Mouse (Mus musculus) neural tube, embryonic 14.5 days (tissue): ENCODE results near the gene Rwdd2b. TPM values are rescaled to one million over a fixed set of nuclear protein-coding genes. Genes with fewer than 3 reads are reported as not detected.

ENCODE experiments used
- ATAC-seq: fragments of 200-750 bp; cut with Nextera tagmentation; 2 replicates; pipeline ENCODE4 v1.8.0; 2017; ENCODE audit warnings: low read depth, mild to moderate bottlenecking, moderate TSS enrichment, moderate library complexity
- H3K27ac ChIP-seq: fragments of 300-500 bp; sonication (generic); 2 replicates; pipeline ENCODE4 v1.5.1; 2014; ENCODE audit warnings: low read depth, mild to moderate bottlenecking, control low read depth, low read length, moderate library complexity, mixed read lengths
- H3K27me3 ChIP-seq: fragments of 300-500 bp; sonication (generic); 2 replicates; pipeline ENCODE4 v1.6.1; 2014; ENCODE audit warnings: low read length; ENCODE audit not compliant: control insufficient read depth, insufficient read depth
- H3K36me3 ChIP-seq: fragments of 300-500 bp; sonication (generic); 2 replicates; pipeline ENCODE4 v1.6.1; 2014; ENCODE audit warnings: low read length, mixed read lengths; ENCODE audit not compliant: control insufficient read depth, insufficient read depth
- H3K4me1 ChIP-seq: fragments of 300-500 bp; sonication (generic); 2 replicates; pipeline ENCODE4 v1.6.1; 2014; ENCODE audit warnings: low read length; ENCODE audit not compliant: control insufficient read depth, insufficient read depth
- H3K4me2 ChIP-seq: fragments of 300-500 bp; sonication (generic); 2 replicates; pipeline ENCODE4 v1.6.1; 2014; ENCODE audit warnings: mild to moderate bottlenecking, low read depth, low read length, control low read depth
- H3K4me3 ChIP-seq: fragments of 300-500 bp; sonication (generic); 2 replicates; pipeline ENCODE4 v1.5.1; 2014; ENCODE audit warnings: low read depth, low read length, control low read depth, mixed read lengths
- H3K9ac ChIP-seq: fragments of 300-500 bp; sonication (generic); replicated peaks from 2 replicates; pipeline ENCODE4 v1.6.1; 2014; ENCODE audit warnings: low read depth, mild to moderate bottlenecking, control low read depth, low read length, mixed read lengths
- H3K9me3 ChIP-seq: fragments of 300-500 bp; sonication (generic); 2 replicates; pipeline ENCODE4 v1.6.1; 2016; ENCODE audit warnings: low read length; ENCODE audit not compliant: control insufficient read depth
- WGBS: fragments of 180-500 bp; shearing (Covaris S2); extraction: QIAGEN DNeasy Blood & Tissue Kit; methylation state at CpG from one replicate; pipeline ENCODE4 v1.1.7; 2014; 5-methylcytosine and 5-hydroxymethylcytosine counted together
- polyA plus RNA-seq: library from polyadenylated mRNA; unstranded; fragments of >200 nt; fragmentation: Nextera tagmentation; extraction: Ambion mirVana; gene quantifications from 2 replicates; pipeline ENCODE4 v1.2.1, GENCODE M21; 2014

Gene Rwdd2b
- polyA plus RNA-seq = 14.4 and 14.7 TPM in 2 replicates

DNA sequence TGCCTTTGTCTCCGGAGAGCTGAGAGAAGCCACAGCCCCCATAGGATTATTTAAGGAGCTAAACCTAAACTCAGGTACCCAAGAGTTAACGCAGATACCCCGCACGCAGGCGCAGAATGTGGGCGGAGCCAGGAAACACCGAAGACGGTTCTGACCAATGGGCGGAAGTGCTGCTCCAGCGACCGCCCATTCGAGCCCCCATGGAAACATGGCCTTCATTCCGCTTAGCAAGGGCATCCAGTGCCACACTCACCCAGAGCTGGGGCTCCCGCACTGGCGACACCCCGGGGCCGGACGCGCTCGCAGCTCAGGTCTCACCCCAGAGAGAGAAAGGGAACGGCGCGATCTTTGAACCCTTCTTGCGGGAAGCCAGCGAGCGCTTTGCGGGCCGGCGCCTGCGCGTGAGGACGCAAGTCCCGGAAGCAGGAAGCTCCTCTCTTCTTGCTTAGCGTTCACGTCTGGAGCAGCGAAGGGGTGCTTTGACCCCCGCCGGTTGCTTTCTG lies at the start of gene Rwdd2b:
Gene Rwdd2b (minus strand): TSS at position 390 of the 503 bp plus-strand sequence.
- Histone ChIP-seq H3K4me1 (peaks cover 12% of the 10 kb centered on the region), H3K36me3 (0 out of 2 replicates have a peak, but pooled peaks cover 3% of the 10 kb centered on the region), H3K4me2 (peak within 1 kb of the TSS; percentile 79), H3K4me3 (peak within 1 kb of the TSS; percentile 75), H3K9ac (peak within 1 kb of the TSS; percentile 79), H3K27ac (peak within 1 kb of the TSS; percentile 92), H3K9me3 (no peaks in the 10 kb centered on the region), H3K27me3 (no peaks in the 10 kb centered on the region)
- 0% methylated on average over 38 of the region's 38 CpGs for WGBS
- peak; percentile 98 for ATAC-seq

DNA sequence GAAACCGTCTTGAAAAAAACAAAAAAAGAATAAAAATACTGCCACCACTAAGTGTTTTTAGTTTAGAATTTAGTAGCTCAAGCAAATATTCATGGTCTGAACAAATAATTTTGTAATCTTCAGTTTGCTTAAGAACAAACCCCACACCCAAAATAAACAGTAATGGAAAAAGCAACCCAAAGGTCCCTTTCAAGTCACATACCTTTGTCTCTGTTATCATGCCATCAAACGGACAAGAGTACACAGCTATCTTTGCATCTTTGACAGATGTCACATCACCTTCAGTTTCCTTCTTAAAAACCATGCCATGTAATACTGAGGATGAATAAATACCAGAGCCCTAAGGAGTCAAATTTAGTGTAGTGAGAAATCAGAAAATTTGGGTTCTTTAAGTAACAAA lies 48.2 kb upstream of the Rwdd2b start:
- 88% methylated on average over 2 of the region's 2 CpGs for WGBS
- peaks cover 66% of the 10 kb centered on the region for H3K36me3 ChIP-seq
- ATAC-seq = no peak

DNA sequence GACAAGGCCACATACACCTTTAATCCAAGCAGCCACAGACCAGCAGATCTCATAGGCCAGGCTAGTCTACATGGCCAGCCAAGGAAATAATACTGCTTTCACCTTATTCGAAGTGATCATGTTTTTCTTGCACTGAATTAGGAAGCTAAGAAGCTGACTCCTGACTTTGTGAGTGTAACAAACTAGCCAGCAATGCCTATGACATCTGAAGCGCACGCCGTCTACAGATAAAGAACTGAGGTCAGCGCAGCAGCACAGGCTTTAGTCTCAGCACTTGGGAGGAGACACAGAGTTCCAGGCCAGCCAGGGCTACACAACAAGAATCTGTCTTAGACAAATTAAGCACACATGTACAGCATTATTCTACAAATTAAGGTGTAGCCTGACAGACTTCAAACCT lies 46.4 kb upstream of the Rwdd2b start:
- WGBS = 99% methylated on average over 5 of the region's 5 CpGs
- no peak overlapping the region for H3K4me2 ChIP-seq
- H3K4me1 ChIP-seq = no peaks in the 10 kb centered on the region
- H3K27ac ChIP-seq = no peak overlapping the region
- H3K4me3 ChIP-seq = no peak overlapping the region
- H3K9me3 ChIP-seq = no peaks in the 10 kb centered on the region
- H3K9ac ChIP-seq = no peak overlapping the region
- no peak for ATAC-seq
- peaks cover 83% of the 10 kb centered on the region for H3K36me3 ChIP-seq
- H3K27me3 ChIP-seq = no peaks in the 10 kb centered on the region

More for the DNA sequence above, 48.2 kb upstream of the Rwdd2b start:
- Histone ChIP-seq H3K9ac (no peak overlapping the region), H3K4me3 (no peak overlapping the region), H3K27ac (no peak overlapping the region), H3K4me1 (no peaks in the 10 kb centered on the region), H3K9me3 (no peaks in the 10 kb centered on the region), H3K27me3 (no peaks in the 10 kb centered on the region), H3K4me2 (no peak overlapping the region)

DNA sequence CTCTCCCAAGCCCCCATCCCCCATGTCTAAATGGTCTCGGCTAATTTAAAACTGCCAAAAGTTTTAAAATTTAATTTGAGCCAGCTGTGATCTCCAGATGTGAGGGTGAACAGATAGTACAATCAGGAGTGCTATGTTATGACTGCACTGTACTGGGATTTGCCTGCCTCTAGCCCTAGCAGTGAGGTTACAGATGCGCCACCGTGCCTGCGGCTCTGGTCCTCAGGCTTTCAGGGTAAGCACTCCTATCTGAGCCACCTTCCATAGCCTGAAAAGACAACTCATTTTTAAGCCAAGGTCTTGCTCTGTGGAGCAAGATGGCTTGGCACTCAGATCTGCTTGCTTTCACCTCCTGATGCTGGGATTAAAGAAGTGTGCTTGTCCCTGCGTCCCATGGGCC lies 44.0 kb upstream of the Rwdd2b start:
- ATAC-seq = no peak
- H3K36me3 ChIP-seq = peaks cover 65% of the 10 kb centered on the region

DNA sequence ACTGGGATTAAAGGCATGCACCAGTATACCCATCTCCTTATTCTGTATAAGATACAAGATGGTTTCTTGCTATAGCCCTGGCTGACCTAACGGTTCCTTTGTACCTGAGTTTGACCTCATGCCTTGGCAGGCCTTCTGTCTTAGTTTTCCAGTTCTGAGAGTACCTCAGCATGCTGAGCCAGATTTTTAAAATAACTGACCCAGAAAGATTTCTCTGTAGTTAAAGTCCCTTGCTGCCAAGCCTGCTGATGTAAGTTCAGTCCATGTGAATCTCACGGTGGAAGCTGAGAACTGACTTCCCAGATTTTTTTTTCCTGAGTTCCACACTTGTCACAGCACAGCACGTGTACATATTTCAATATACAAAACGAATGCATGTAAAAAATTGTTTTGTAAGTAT lies 30.2 kb upstream of the Rwdd2b start:
- no peak overlapping the region for H3K9ac ChIP-seq
- H3K36me3 ChIP-seq = peaks cover 54% of the 10 kb centered on the region
- no peak overlapping the region for H3K27ac ChIP-seq
- WGBS = 93% methylated on average over 4 of the region's 4 CpGs
- H3K4me2 ChIP-seq = no peak overlapping the region
- H3K27me3 ChIP-seq = no peaks in the 10 kb centered on the region
- no peak for ATAC-seq
- no peaks in the 10 kb centered on the region for H3K4me1 ChIP-seq
- H3K9me3 ChIP-seq = no peaks in the 10 kb centered on the region
- H3K4me3 ChIP-seq = no peak overlapping the region

More for the DNA sequence above, 44.0 kb upstream of the Rwdd2b start:
- Histone ChIP-seq H3K4me3 (no peak overlapping the region), H3K9ac (no peak overlapping the region), H3K4me1 (no peaks in the 10 kb centered on the region), H3K27ac (no peak overlapping the region), H3K9me3 (no peaks in the 10 kb centered on the region), H3K27me3 (no peaks in the 10 kb centered on the region), H3K4me2 (no peak overlapping the region)
- 87% methylated on average over 5 of the region's 5 CpGs for WGBS

DNA sequence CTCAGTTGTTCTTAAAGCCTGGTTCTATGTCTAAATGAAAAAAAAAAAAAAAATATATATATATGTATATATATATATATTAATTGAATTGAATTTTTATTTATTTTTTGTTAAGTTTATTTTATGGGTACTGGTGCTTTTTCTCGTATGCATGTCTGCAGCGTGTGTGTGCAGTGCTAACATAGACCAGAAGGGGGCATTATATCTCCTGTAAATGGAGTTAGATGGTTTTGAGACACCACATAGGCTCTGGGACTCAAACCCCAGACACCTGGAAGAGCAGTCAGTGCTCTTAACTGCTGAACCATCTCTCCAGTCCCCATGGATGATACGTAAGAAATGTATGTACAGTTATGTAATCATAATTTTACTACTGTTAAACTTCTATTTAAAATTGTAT lies 18.4 kb upstream of the Rwdd2b start:
- no peaks in the 10 kb centered on the region for H3K27me3 ChIP-seq
- ATAC-seq = no peak
- H3K4me2 ChIP-seq = no peak overlapping the region
- H3K27ac ChIP-seq = no peak overlapping the region
- no peak overlapping the region for H3K4me3 ChIP-seq
- H3K9ac ChIP-seq = no peak overlapping the region
- peaks cover 6% of the 10 kb centered on the region; the same call in 1 of the 2 replicates for H3K36me3 ChIP-seq
- WGBS = 98% methylated on average over 3 of the region's 3 CpGs
- peaks cover 14% of the 10 kb centered on the region for H3K4me1 ChIP-seq
- no peaks in the 10 kb centered on the region for H3K9me3 ChIP-seq

DNA sequence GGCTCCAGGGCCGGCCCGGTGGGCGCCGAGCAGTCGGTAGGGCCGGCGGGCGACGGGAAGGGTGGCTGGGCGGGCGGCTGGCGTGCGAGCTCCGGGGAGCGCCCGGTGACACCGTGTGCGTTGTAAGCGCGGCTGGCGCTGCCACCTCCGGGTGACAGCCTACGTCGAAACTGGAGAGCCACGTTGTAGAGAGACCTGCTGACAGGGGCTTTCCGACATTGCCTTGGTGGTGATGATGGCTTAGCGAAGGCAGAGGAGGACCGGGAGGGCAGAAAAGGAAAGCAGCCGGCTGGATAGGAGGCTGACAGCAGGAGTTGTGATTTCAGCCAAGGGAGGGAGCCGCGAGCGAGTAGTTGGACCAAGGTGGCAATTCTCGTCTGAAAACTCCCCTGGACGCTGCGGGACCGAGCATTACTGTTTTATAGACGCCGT lies 14.8 kb upstream of the Rwdd2b start:
- Histone ChIP-seq H3K27me3 (no peaks in the 10 kb centered on the region), H3K27ac (peak overlapping the region; percentile 79), H3K9me3 (no peaks in the 10 kb centered on the region), H3K4me1 (peaks cover 14% of the 10 kb centered on the region), H3K36me3 (no peaks in the 10 kb centered on the region), H3K4me2 (peak overlapping the region; percentile 84), H3K9ac (peak overlapping the region; percentile 89), H3K4me3 (peak overlapping the region; percentile 83)
- ATAC-seq = no peak
- 0% methylated on average over 35 of the region's 38 CpGs for WGBS

DNA sequence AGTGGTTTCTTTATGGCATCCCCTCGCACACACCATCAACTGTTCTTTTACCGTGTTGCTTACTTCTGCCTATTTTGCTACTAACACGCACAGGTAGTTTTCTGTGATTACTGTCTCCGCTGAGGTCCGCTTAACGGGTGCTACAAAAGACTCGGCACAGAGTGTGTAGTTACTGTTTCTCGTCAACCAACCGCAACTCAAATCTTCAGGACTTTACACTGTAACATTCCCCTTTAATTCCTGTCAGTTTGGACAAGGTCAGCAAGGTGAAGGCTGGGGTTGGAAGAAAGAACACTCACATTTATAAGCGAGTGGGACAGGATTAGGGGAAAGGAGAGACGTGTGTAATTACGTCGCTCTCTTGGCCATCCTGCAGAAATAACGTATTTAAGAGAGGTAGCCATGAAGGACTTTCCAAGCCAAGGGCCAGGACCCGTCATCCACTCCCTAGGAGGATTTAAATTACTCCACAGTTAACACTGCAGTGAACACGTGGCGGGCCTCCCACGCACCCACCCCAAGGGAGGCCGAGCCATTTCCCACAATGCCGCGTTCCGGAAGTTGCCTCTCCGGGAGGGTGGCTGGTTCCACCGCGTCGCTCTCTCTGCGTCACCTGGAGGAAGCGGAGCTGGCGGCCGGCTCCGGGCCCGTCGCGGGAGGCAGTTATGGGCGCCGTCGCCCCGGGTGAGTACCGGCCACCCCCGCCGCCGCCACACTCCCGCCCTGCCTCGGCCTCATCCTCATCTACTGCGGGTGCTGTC lies 14.2 kb upstream of the Rwdd2b start, which contains the start of gene Usp16:
Gene Usp16 (plus strand): TSS at position 285 of the 761 bp plus-strand sequence.
- Histone ChIP-seq H3K9me3 (no peaks in the 10 kb centered on the region), H3K4me2 (peak within 1 kb of the TSS; percentile 84), H3K36me3 (no peaks in the 10 kb centered on the region), H3K27ac (peak within 1 kb of the TSS; percentile 79), H3K4me3 (peak within 1 kb of the TSS; percentile 83), H3K4me1 (peaks cover 14% of the 10 kb centered on the region), H3K27me3 (no peaks in the 10 kb centered on the region), H3K9ac (peak within 1 kb of the TSS; percentile 89)
- 8% methylated on average over 38 of the region's 45 CpGs for WGBS
- ATAC-seq = peak; percentile 99

DNA sequence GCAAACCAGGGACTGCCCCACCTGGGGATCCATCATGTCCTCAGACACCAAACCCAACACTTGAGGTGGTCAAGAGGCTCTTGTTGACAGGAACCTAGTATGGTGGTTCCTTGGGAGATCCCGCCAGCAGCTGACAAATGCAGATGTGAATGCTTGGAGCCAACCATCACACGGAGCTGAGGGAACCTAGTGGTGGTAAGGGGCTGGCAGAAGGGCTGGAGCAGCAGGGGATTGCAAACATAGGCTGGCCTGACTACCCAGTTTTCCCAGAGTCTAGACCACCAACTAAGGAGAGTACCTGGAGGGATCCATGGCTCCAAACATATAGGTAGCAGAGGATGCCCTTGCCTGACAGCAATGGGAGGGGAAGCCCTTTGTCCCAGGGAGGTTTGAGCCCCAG lies 12.9 kb upstream of the Rwdd2b start:
- Histone ChIP-seq H3K4me3 (no peak overlapping the region), H3K9me3 (no peaks in the 10 kb centered on the region), H3K27me3 (no peaks in the 10 kb centered on the region), H3K4me2 (no peak overlapping the region), H3K4me1 (peaks cover 14% of the 10 kb centered on the region), H3K9ac (no peak overlapping the region), H3K27ac (no peak overlapping the region), H3K36me3 (no peaks in the 10 kb centered on the region)
- WGBS = 88% methylated on average over 2 of the region's 2 CpGs
- no peak for ATAC-seq
